9 mouse cellular contexts compared by ENCODE assay signal in the genomic region with DNA sequence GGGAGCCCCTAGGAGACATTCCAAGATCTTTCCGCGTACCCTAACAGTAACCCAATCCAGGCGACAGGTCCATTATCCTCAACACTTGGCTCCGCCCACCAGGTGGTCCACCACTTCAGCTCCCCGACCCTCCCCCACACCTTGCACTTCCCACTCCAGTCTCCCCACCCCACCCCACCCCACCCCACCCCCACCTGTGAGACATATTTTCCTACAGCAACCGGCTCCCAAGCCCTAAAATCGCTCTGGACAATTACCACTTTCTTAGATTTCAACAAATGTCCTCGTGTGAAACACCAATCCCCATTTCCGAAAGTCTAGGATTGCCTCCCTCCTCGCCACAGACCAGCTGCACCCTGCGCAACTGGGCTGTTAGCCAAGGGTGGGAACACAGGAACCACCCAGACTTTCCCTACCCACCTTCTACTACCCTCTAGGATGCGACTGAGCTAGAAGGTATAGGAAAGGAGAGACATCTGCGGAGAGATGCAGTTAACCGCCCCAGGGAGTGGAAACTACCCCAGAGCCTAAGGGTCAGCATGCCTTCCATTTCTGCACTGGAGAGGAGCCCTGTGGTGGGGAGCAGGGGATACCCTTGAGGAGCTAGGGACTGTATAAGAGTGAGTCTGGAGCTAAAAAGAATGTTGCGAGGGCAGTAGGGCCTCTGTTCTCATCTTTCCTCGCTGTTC. TPM values are rescaled to one million over a fixed set of nuclear protein-coding genes. Genes with fewer than 3 reads are reported as not detected.
DNase-seq lines count a peak whose midpoint lies in the region; ATAC-seq lines count a peak whose summit lies in the region.
"Had no signal": no experiment of that assay in that cellular context is flagged by ENCODE, and none has a peak within 500 bp of the region (broad histone marks: within the 10 kb centered on the region; RNA-seq: fewer than 3 reads in every experiment).

No protein-coding gene starts in this region.

- H3K36me3 ChIP-seq in kidney, embryonic 16.5 days (ENCODE audit: insufficient read depth, low read length) = no peaks in the 10 kb centered on the region
- peaks cover 5% of the 10 kb centered on the region; the same call in 1 of the 2 replicates for H3K36me3 ChIP-seq in forebrain, embryonic 11.5 days (ENCODE audit: control insufficient read depth, insufficient read depth, low read length)
- peaks cover 26% of the 10 kb centered on the region for H3K36me3 ChIP-seq in limb, embryonic 13.5 days

- H3K27ac ChIP-seq in kidney, embryonic 16.5 days (ENCODE audit: low read length) = peak overlapping the region; percentile 50; the same call in 1 of the 2 replicates
- H3K27ac ChIP-seq in forebrain, embryonic 11.5 days (ENCODE audit: low read depth, low read length) = peak overlapping the region; percentile 84
- H3K27ac ChIP-seq in limb, embryonic 13.5 days = peak overlapping the region; percentile 95

- no peaks in the 10 kb centered on the region for H3K9me3 ChIP-seq in kidney, embryonic 16.5 days (ENCODE audit: low read length)
- no peaks in the 10 kb centered on the region for H3K9me3 ChIP-seq in forebrain, embryonic 11.5 days (ENCODE audit: control insufficient read depth, low read length)
- no peaks in the 10 kb centered on the region for H3K9me3 ChIP-seq in limb, embryonic 13.5 days

- no peak for ATAC-seq in kidney, embryonic 16.5 days (ENCODE audit: low FRiP score, low TSS enrichment)
- no peak for ATAC-seq in forebrain, embryonic 11.5 days (replicated peaks; ENCODE audit: low FRiP score)
- ATAC-seq in limb, embryonic 13.5 days (ENCODE audit: low FRiP score, low read depth) = 0 out of 2 replicates have a peak, but pooled peaks have one; percentile 7

- DNase-seq in kidney, postnatal 14 days = no peak
- DNase-seq in forebrain, embryonic 11.5 days (ENCODE audit: low spot score) = peak; percentile 66
- DNase-seq in retina, embryonic 14.5 days (ENCODE audit: low spot score) = peak; percentile 45
- DNase-seq in urinary bladder, postnatal 36 days (ENCODE audit: low spot score in 2 of 2) = no peak
- no peak for DNase-seq in gastrocnemius, postnatal 36 days
- no peak for DNase-seq in frontal cortex, postnatal 10 days (ENCODE audit: low spot score in 2 of 2)
- DNase-seq: kidney, postnatal 4 days had no signal

- peak overlapping the region; percentile 64 for H3K9ac ChIP-seq in kidney, embryonic 16.5 days (replicated peaks; ENCODE audit: low read length)
- H3K9ac ChIP-seq in forebrain, embryonic 11.5 days (ENCODE audit: low read length) = peak overlapping the region; percentile 75
- H3K9ac ChIP-seq in limb, embryonic 13.5 days = peak overlapping the region; percentile 82

- H3K4me3 ChIP-seq in kidney, embryonic 16.5 days (ENCODE audit: low read length) = peak overlapping the region; percentile 46
- peak overlapping the region; percentile 50 for H3K4me3 ChIP-seq in forebrain, embryonic 11.5 days (ENCODE audit: low read depth, low read length)
- peak overlapping the region; percentile 67 for H3K4me3 ChIP-seq in limb, embryonic 13.5 days

- intact Hi-C loops in gastrocnemius, postnatal 36 days (cut with DNase I) = loop anchor here (5.0 kb wide), 1 partner anchor 1658 kb away; no protein-coding TSS in a partner anchor

- peak overlapping the region; percentile 75 for H3K4me2 ChIP-seq in kidney, embryonic 16.5 days (replicated peaks; ENCODE audit: low read depth, low read length)
- H3K4me2 ChIP-seq in forebrain, embryonic 11.5 days (ENCODE audit: low read depth, low read length, severe bottlenecking) = peak overlapping the region; percentile 77
- peak overlapping the region; percentile 87 for H3K4me2 ChIP-seq in limb, embryonic 13.5 days (replicated peaks)

- H3K27me3 ChIP-seq in kidney, embryonic 16.5 days (ENCODE audit: insufficient read depth, low read length) = peaks cover 16% of the 10 kb centered on the region; the same call in 1 of the 2 replicates
- H3K27me3 ChIP-seq in forebrain, embryonic 11.5 days (ENCODE audit: control insufficient read depth, insufficient read depth, low read length) = no peaks in the 10 kb centered on the region
- no peaks in the 10 kb centered on the region for H3K27me3 ChIP-seq in limb, embryonic 13.5 days

- peaks cover 76% of the 10 kb centered on the region for H3K4me1 ChIP-seq in kidney, embryonic 16.5 days (ENCODE audit: insufficient read depth, low read length)
- H3K4me1 ChIP-seq in forebrain, embryonic 11.5 days (replicated peaks; ENCODE audit: control insufficient read depth, insufficient read depth, low read length) = peaks cover 57% of the 10 kb centered on the region
- peaks cover 90% of the 10 kb centered on the region for H3K4me1 ChIP-seq in limb, embryonic 13.5 days

- 15% methylated on average over 16 of the region's 16 CpGs for WGBS in kidney, embryonic 16.5 days
- under 1% methylated on average over 16 of the region's 16 CpGs for WGBS in forebrain, embryonic 11.5 days
- WGBS in limb, embryonic 13.5 days = 2% methylated on average over 16 of the region's 16 CpGs

RNA-seq across cellular contexts. Expression of a gene that starts 0.9 kb away (rescaled TPM):
- 62.0 and 67.8 TPM in 2 replicates for polyA plus RNA-seq in kidney, embryonic 16.5 days (2015; fragmentation: Nextera tagmentation; extraction: Ambion mirVana)
- polyA plus RNA-seq in forebrain, embryonic 11.5 days (2014; fragmentation: Nextera tagmentation; extraction: Ambion mirVana) = 409 and 417 TPM in 2 replicates
- polyA plus RNA-seq in limb, embryonic 13.5 days (2015; fragmentation: Nextera tagmentation; extraction: Ambion mirVana) = 518 and 520 TPM in 2 replicates
- under 1 TPM; 0.37 to 0.48 TPM for total RNA-seq in gastrocnemius, postnatal 36 days (2021)

RNA-seq across cellular contexts. Expression of a gene that starts 18.9 kb away (rescaled TPM):
- polyA plus RNA-seq in kidney, embryonic 16.5 days (2015; fragmentation: Nextera tagmentation; extraction: Ambion mirVana) = 19.9 and 22.7 TPM in 2 replicates
- polyA plus RNA-seq in forebrain, embryonic 11.5 days (2014; fragmentation: Nextera tagmentation; extraction: Ambion mirVana) = 22.2 and 23.2 TPM in 2 replicates
- 22.3 and 23.6 TPM in 2 replicates for polyA plus RNA-seq in limb, embryonic 13.5 days (2015; fragmentation: Nextera tagmentation; extraction: Ambion mirVana)
- 1 to 10 TPM; 3.0 to 4.1 TPM for total RNA-seq in gastrocnemius, postnatal 36 days (2021)

RNA-seq across cellular contexts. Expression of a gene that starts 19.3 kb away (rescaled TPM):
- 60.2 and 68.7 TPM in 2 replicates for polyA plus RNA-seq in kidney, embryonic 16.5 days (2015; fragmentation: Nextera tagmentation; extraction: Ambion mirVana)
- polyA plus RNA-seq in forebrain, embryonic 11.5 days (2014; fragmentation: Nextera tagmentation; extraction: Ambion mirVana) = 73.9 and 78.7 TPM in 2 replicates
- 65.5 and 66.7 TPM in 2 replicates for polyA plus RNA-seq in limb, embryonic 13.5 days (2015; fragmentation: Nextera tagmentation; extraction: Ambion mirVana)
- total RNA-seq in gastrocnemius, postnatal 36 days (2021) = 1 to 10 TPM; 6.2 to 8.0 TPM

RNA-seq across cellular contexts. Expression of a gene that starts 21.5 kb away (rescaled TPM):
- 25.7 and 26.6 TPM in 2 replicates for polyA plus RNA-seq in kidney, embryonic 16.5 days (2015; fragmentation: Nextera tagmentation; extraction: Ambion mirVana)
- 92.0 and 99.9 TPM in 2 replicates for polyA plus RNA-seq in forebrain, embryonic 11.5 days (2014; fragmentation: Nextera tagmentation; extraction: Ambion mirVana)
- 30.5 and 32.8 TPM in 2 replicates for polyA plus RNA-seq in limb, embryonic 13.5 days (2015; fragmentation: Nextera tagmentation; extraction: Ambion mirVana)
- total RNA-seq in gastrocnemius, postnatal 36 days (2021) = 10 to 100 TPM; 15.4 to 20.5 TPM

RNA-seq across cellular contexts. Expression of a gene that starts 30.1 kb away (rescaled TPM):
- polyA plus RNA-seq in kidney, embryonic 16.5 days (2015; fragmentation: Nextera tagmentation; extraction: Ambion mirVana) = 76.1 and 80.1 TPM in 2 replicates
- polyA plus RNA-seq in forebrain, embryonic 11.5 days (2014; fragmentation: Nextera tagmentation; extraction: Ambion mirVana) = 69.4 and 74.5 TPM in 2 replicates
- polyA plus RNA-seq in limb, embryonic 13.5 days (2015; fragmentation: Nextera tagmentation; extraction: Ambion mirVana) = 66.5 and 73.9 TPM in 2 replicates
- total RNA-seq in gastrocnemius, postnatal 36 days (2021) = 10 to 100 TPM; 36.7 to 42.3 TPM

Comparison
In these comparisons a context has a peak if more than half of its experiments do, and no peak if none do; other contexts are left out.
1. DNase-seq: peak in forebrain, embryonic 11.5 days (single experiment) and retina, embryonic 14.5 days (single experiment); none in kidney, postnatal 14 days (single experiment), urinary bladder, postnatal 36 days (0 of 2), gastrocnemius, postnatal 36 days (0 of 2) and frontal cortex, postnatal 10 days (0 of 2).
2. Peak in every context shown above with its lines, with median percentiles within 50 percentile points of each other: H3K27ac ChIP-seq, H3K4me2 ChIP-seq, H3K4me3 ChIP-seq and H3K9ac ChIP-seq.